Mouse (Mus musculus) heart, embryonic 13.5 days (tissue): Measurements from ENCODE around the gene Npl. TPM values are rescaled to one million over a fixed set of nuclear protein-coding genes. Genes with fewer than 3 reads are reported as not detected.

Experiments used
- ATAC-seq: fragments of 200-750 bp; cut with Nextera tagmentation; 2 replicates; pipeline ENCODE4 v1.8.0; 2017; ENCODE audit warnings: moderate TSS enrichment; ENCODE audit not compliant: insufficient number of reproducible peaks, low FRiP score, low TSS enrichment; ENCODE audit errors: extremely low read depth
- H3K27ac ChIP-seq: fragments of 300-500 bp; sonication (generic); replicated peaks from 2 replicates; pipeline ENCODE4 v1.5.1; 2015; ENCODE audit warnings: moderate library complexity, mild to moderate bottlenecking, inconsistent platforms
- H3K27me3 ChIP-seq: fragments of 300-500 bp; sonication (generic); replicated peaks from 2 replicates; pipeline ENCODE4 v1.6.1; 2015; ENCODE audit warnings: mild to moderate bottlenecking, inconsistent platforms
- H3K36me3 ChIP-seq: fragments of 300-500 bp; sonication (generic); 2 replicates; pipeline ENCODE4 v1.6.1; 2015; ENCODE audit warnings: mild to moderate bottlenecking, inconsistent platforms
- H3K4me1 ChIP-seq: fragments of 300-500 bp; sonication (generic); 2 replicates; pipeline ENCODE4 v1.6.1; 2015; ENCODE audit warnings: inconsistent platforms
- H3K4me2 ChIP-seq: fragments of 300-500 bp; sonication (generic); 2 replicates; pipeline ENCODE4 v1.6.1; 2015; ENCODE audit warnings: inconsistent platforms, mild to moderate bottlenecking, moderate library complexity
- H3K4me3 ChIP-seq: fragments of 300-500 bp; sonication (generic); 2 replicates; pipeline ENCODE4 v1.5.1; 2015; ENCODE audit warnings: moderate library complexity, mild to moderate bottlenecking, inconsistent platforms
- H3K9ac ChIP-seq: fragments of 300-500 bp; sonication (generic); 2 replicates; pipeline ENCODE4 v1.6.1; 2015; ENCODE audit warnings: inconsistent platforms, mild to moderate bottlenecking, moderate library complexity
- H3K9me3 ChIP-seq: fragments of 300-500 bp; sonication (generic); 2 replicates; pipeline ENCODE4 v1.6.1; 2016; ENCODE audit warnings: inconsistent platforms
- WGBS: fragments of 180-500 bp; shearing (Covaris S2); methylation state at CpG from one replicate; pipeline ENCODE4 v1.1.7; 2015; ENCODE audit warnings: mixed read lengths; 5-methylcytosine and 5-hydroxymethylcytosine counted together
- polyA plus RNA-seq: library from polyadenylated mRNA; unstranded; fragments of >200 nt; fragmentation: Nextera tagmentation; extraction: Ambion mirVana; gene quantifications from 2 replicates; pipeline ENCODE4 v1.2.1, GENCODE M21; 2015

Npl gene
- polyA plus RNA-seq: 5.9 and 6.8 TPM in 2 replicates

DNA sequence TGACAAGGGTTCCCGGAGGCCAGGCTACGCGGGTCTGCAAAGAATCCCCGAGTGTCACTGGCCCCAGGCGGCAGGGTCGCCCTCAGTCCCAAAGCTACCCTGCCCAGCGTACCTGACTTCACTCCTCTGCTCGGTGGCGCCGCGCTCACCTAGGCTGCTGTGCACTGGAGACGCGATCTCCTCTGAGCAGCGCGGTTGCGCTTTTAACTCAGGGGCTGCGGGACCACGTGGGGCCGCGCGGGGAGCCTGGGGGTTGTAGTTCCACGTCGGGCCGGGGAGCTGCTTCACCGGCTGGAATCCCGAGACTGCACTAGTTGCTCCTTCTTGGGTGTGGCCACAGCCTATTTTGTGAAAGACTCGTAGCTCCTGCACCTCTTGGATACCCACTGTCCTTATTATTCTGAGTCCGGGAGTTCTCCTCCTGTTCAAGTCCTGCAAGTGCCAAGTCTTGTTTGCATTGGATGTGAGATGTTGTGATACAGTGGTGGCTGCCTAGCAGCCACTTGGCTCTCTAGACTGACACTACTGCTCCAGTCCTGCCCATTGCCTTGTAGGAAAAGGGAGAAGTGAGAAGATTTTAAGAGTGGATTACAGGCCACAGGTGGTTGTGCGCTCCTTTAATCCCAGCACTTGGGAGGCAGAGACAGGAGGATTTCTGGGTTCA is at the start of gene Npl:
Gene Npl, minus strand, starts transcription at position 510 of the 664 bp plus-strand sequence.
- H3K27ac ChIP-seq: no peak within 1 kb of the TSS
- H3K4me3 ChIP-seq: peak within 1 kb of the TSS; percentile 63
- H3K27me3 ChIP-seq: peaks cover 14% of the 10 kb centered on the region; the same call in 1 of the 2 replicates
- ATAC-seq: peak; percentile 61; the same call in 1 of the 2 replicates
- H3K4me2 ChIP-seq: peak within 1 kb of the TSS; percentile 76
- H3K9me3 ChIP-seq: no peaks in the 10 kb centered on the region
- H3K4me1 ChIP-seq: peaks cover 9% of the 10 kb centered on the region
- H3K36me3 ChIP-seq: no peaks in the 10 kb centered on the region
- 5% methylated on average over 29 of the region's 29 CpGs for WGBS
- H3K9ac ChIP-seq: peak within 1 kb of the TSS; percentile 84

DNA sequence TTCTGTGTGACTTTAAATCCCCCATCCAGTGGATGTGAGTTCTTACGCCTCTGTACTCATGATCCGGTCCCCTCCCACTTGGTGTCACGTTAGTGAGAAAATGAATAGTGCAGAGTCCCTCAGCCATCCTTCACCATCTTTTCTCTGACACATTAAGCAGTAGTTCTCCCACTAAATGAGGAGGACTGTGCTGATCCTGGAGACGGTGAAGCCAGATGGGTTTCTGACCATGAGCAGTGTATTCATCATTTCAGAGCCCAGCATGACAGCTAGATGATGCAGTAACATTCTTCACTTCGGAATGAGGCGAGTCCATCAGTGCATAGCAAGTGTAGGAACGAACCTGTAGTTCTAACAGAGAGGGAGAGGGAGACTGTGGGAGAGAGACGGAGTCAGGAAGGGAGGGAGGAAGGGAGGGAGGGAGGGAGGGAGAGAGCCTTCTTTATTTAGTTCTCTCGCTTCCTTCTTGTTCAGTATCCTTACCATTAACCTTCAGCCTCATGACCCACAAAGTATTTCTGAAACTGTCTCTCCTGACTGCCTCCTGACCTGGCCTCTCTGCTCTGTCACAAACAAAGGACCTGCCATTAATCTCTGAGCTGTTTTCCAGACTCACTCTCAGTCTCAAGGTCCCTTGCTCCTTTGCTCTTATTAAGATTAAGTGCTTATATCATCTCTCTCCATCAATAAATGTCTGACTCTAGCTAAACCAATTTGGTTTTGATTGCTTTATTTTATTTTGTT is 49.6 kb upstream of the Npl start:
- peak overlapping the region; percentile 7; the same call in 1 of the 2 replicates for H3K4me2 ChIP-seq
- peaks cover 40% of the 10 kb centered on the region for H3K4me1 ChIP-seq
- 0 out of 2 replicates have a peak overlapping the region, but pooled peaks have one; percentile 2 for H3K9ac ChIP-seq
- no peaks in the 10 kb centered on the region for H3K27me3 ChIP-seq
- peak overlapping the region; percentile 78 for H3K27ac ChIP-seq
- no peak for ATAC-seq
- WGBS: 38% methylated on average over 9 of the region's 9 CpGs
- no peaks in the 10 kb centered on the region for H3K36me3 ChIP-seq
- no peaks in the 10 kb centered on the region for H3K9me3 ChIP-seq
- no peak overlapping the region for H3K4me3 ChIP-seq

DNA sequence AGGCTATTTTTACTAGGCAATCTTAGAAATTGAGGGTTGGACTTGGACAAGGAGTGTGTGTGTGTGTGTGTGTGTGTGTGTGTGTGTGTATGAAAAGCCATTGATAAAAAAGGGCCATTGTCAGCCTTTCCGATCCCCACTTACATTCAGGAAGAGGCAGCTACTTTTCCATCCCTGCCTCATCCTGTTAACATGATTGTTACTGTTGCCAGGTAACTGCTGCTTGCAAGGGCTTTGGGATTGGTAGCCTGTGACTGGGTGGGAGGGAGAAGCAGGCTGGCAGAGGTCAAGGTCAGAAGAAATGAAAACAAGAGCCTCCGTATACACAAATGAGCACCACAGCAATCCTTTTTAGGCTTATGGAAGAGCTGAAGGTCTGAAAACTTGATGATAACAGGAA is 48.9 kb upstream of the Npl start:
- ATAC-seq: no peak
- Histone ChIP-seq H3K36me3 (no peaks in the 10 kb centered on the region), H3K4me2 (0 out of 2 replicates have a peak overlapping the region, but pooled peaks have one; percentile 7), H3K9me3 (no peaks in the 10 kb centered on the region), H3K27ac (no peak overlapping the region; the same call in none of the 2 replicates), H3K4me1 (peaks cover 34% of the 10 kb centered on the region), H3K27me3 (no peaks in the 10 kb centered on the region), H3K4me3 (no peak overlapping the region), H3K9ac (no peak overlapping the region)
- WGBS: 28% methylated on average over 2 of the region's 2 CpGs

DNA sequence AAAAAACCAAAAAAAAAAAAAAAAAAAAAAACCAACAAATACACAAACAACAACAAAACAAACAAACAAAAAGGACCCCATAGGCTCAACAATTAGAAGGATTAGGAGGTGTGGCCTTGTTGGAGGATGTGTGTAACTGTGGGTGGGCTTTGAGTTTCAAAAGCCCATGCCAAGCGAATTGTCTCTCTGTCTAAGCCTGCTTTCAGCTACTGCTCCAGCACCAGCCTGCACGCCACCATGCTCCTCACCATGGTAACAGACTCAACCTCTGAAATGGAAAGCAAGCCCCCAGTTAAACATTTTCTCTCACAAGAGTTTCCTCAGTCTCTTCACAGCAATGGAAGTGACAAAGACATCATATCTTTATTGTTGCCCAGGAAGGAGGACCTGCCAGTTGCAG is 43.8 kb upstream of the Npl start:
- H3K4me3 ChIP-seq: no peak overlapping the region
- 80% methylated on average over 2 of the region's 2 CpGs for WGBS
- no peak overlapping the region for H3K9ac ChIP-seq
- H3K4me1 ChIP-seq: peaks cover 11% of the 10 kb centered on the region
- no peak for ATAC-seq
- no peaks in the 10 kb centered on the region for H3K9me3 ChIP-seq
- H3K4me2 ChIP-seq: no peak overlapping the region
- no peaks in the 10 kb centered on the region for H3K27me3 ChIP-seq
- H3K36me3 ChIP-seq: no peaks in the 10 kb centered on the region
- H3K27ac ChIP-seq: no peak overlapping the region

DNA sequence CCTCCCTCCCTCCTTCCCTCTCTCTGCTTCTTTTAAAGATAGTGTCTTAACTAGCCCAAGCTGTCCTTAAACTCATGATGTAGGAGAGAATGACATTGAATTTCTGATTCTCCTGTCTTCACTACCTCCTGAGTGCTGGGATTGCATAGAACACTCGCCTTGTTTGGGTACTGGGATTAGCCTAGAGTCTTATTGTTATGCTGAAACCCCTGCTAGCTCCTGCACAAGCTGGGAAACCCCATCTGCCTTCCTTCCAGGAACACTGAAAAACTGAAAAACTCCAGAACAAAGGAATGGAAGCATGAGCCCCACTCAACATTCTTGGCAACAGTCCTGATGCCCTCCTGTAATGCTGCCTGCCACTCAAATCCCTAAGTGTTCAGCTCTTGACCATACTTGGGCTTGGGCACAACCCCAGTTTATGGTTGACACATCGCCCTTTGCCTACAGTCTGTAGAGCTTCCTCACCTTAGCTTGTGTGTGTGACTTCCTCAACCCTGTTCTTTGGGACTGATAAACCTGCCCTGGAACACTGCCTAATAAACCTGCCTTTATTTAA is 40.4 kb upstream of the Npl start:
- Histone ChIP-seq H3K36me3 (no peaks in the 10 kb centered on the region), H3K4me3 (no peak overlapping the region), H3K27ac (peak overlapping the region; percentile 32), H3K4me2 (no peak overlapping the region), H3K27me3 (no peaks in the 10 kb centered on the region), H3K9me3 (no peaks in the 10 kb centered on the region), H3K4me1 (peaks cover 33% of the 10 kb centered on the region), H3K9ac (no peak overlapping the region)
- 62% methylated on average over 2 of the region's 2 CpGs for WGBS
- ATAC-seq: no peak

DNA sequence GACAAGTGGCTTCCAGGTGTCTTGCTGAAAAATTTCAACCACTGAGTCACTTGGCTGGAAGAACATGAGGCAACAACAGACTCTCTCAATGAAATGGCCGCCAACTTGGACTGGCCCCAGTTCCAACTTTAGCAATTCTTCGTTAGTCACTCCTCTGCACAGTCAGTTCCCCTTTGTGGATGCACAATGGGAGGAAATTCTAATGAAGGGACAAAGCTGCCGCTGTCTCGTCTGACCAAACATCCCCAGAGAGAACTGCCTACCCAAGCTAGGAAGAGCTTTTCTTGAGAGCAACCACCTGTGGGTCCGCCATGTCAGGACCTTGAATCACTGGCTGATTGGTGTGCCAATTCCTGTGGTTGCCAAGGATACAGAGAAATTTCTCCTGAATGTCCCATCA is 38.1 kb upstream of the Npl start:
- peaks cover 37% of the 10 kb centered on the region for H3K4me1 ChIP-seq
- H3K27me3 ChIP-seq: no peaks in the 10 kb centered on the region
- H3K4me3 ChIP-seq: no peak overlapping the region
- H3K4me2 ChIP-seq: no peak overlapping the region
- H3K9ac ChIP-seq: no peak overlapping the region
- H3K27ac ChIP-seq: no peak overlapping the region
- no peaks in the 10 kb centered on the region for H3K9me3 ChIP-seq
- no peak for ATAC-seq
- 71% methylated on average over 5 of the region's 5 CpGs for WGBS
- H3K36me3 ChIP-seq: no peaks in the 10 kb centered on the region

DNA sequence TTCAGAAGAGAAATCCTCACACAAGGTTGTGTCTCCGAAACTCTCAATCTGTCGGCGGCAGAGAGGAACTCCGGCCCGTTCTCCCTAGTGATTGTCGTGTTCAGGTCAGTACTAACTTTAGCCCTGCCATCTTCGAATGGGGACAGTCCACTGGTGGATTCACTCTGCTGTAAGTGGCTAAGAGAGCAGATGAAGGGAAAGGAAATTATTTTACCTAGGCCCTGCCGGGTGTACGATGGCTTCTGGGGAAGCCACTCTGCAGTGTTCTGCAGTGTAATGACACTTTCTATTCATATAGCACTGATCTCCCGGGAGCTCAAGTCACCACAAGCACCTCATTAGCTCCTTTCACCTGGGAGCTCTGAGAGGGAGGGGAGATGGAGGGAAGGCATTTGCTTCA is 37.0 kb upstream of the Npl start:
- H3K4me2 ChIP-seq: no peak overlapping the region
- peaks cover 37% of the 10 kb centered on the region for H3K4me1 ChIP-seq
- no peak for ATAC-seq
- no peaks in the 10 kb centered on the region for H3K27me3 ChIP-seq
- no peaks in the 10 kb centered on the region for H3K9me3 ChIP-seq
- peak overlapping the region; percentile 76; the same call in 1 of the 2 replicates for H3K27ac ChIP-seq
- no peak overlapping the region for H3K4me3 ChIP-seq
- H3K36me3 ChIP-seq: no peaks in the 10 kb centered on the region
- WGBS: 73% methylated on average over 10 of the region's 10 CpGs
- no peak overlapping the region for H3K9ac ChIP-seq

GRCm38 (mm10) chr1:153585752-153586151 is 35.9 kb upstream of the Npl start:
- H3K4me2 ChIP-seq: no peak overlapping the region
- ATAC-seq: no peak
- no peak overlapping the region for H3K4me3 ChIP-seq
- H3K27me3 ChIP-seq: no peaks in the 10 kb centered on the region
- no peaks in the 10 kb centered on the region for H3K36me3 ChIP-seq
- peaks cover 37% of the 10 kb centered on the region for H3K4me1 ChIP-seq
- H3K9me3 ChIP-seq: no peaks in the 10 kb centered on the region
- peak overlapping the region; percentile 76 for H3K27ac ChIP-seq
- 39% methylated on average over 2 of the region's 2 CpGs for WGBS
- H3K9ac ChIP-seq: no peak overlapping the region

- 58% methylated on average over 4 of the region's 4 CpGs for WGBS
- H3K27ac ChIP-seq: no peak overlapping the region
- no peaks in the 10 kb centered on the region for H3K27me3 ChIP-seq
- H3K9ac ChIP-seq: no peak overlapping the region
- H3K4me2 ChIP-seq: no peak overlapping the region
- ATAC-seq: no peak
- H3K4me3 ChIP-seq: no peak overlapping the region
- peaks cover 29% of the 10 kb centered on the region for H3K4me1 ChIP-seq
- H3K9me3 ChIP-seq: no peaks in the 10 kb centered on the region
- H3K36me3 ChIP-seq: no peaks in the 10 kb centered on the region
These were observed 33.3 kb upstream of the Npl start for GRCm38 (mm10) chr1:153583189-153583588.

DNA sequence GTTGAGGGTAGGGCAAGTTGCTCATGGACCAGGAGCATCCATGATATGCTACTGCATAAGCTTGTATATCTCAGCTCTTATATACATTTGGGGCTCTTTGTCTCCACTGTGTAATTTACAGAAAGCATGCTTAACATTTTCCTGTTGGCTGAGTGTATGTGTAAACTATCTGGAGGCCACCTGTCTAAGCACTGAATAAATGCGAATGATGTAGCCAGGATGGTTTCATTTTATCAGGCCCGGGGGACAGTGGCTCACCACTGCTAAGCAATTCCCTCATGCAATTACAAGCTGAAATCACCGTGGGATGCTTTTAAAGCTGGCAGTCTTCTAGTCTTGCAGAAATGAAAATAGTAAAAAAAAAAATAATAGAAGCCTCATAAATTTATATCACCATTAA is 24.9 kb upstream of the Npl start:
- Histone ChIP-seq H3K27me3 (no peaks in the 10 kb centered on the region), H3K9ac (no peak overlapping the region), H3K27ac (no peak overlapping the region), H3K4me3 (no peak overlapping the region), H3K9me3 (no peaks in the 10 kb centered on the region), H3K4me2 (no peak overlapping the region), H3K36me3 (no peaks in the 10 kb centered on the region), H3K4me1 (no peaks in the 10 kb centered on the region)
- ATAC-seq: no peak
- WGBS: 64% methylated on average over 3 of the region's 3 CpGs

DNA sequence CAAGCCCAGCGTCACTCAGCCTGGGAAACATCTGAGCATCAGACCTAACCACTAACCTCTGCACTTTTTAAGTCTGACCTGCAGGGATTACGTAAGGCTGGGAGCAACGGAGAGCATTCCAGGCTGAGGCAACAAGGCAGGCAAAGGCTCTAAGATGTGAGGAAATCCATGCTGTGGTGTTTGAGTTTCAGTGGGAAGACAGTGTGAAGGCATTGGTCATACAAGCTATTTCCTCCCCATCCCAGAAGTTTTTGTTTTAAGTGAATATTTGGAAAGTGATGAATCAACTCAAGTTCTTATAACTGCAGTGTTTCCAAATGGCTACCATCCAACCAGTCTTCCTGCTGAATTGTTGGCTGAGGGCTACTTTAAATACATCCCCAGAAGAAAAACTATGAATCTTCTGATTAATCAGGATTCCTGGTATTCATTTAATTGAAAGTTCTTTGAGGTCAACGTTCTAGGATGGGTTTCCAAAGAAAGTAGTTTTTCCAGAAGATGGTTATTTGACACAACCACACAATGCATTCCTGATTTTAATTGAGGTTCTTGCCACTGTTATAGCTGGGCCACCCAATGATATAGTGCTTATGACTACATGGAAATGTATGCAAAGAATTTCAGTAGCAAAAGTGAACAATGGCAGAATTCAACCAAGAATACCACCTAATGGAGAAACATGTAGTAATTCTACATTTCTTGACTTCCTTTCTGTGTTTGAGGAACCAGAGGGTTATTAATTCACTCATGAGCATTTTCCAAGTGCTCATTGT is 22.6 kb upstream of the Npl start:
- H3K4me3 ChIP-seq: no peak overlapping the region
- 63% methylated on average over 4 of the region's 4 CpGs for WGBS

More for the DNA sequence above, 22.6 kb upstream of the Npl start:
- H3K27ac ChIP-seq: no peak overlapping the region
- ATAC-seq: no peak
- no peak overlapping the region for H3K9ac ChIP-seq
- H3K27me3 ChIP-seq: no peaks in the 10 kb centered on the region
- no peak overlapping the region for H3K4me2 ChIP-seq
- H3K36me3 ChIP-seq: no peaks in the 10 kb centered on the region
- H3K9me3 ChIP-seq: no peaks in the 10 kb centered on the region
- H3K4me1 ChIP-seq: no peaks in the 10 kb centered on the region
